Mouse (Mus musculus): ENCODE data around the gene Hsp90ab1. TPM values are rescaled to one million over a fixed set of nuclear protein-coding genes. Genes with fewer than 3 reads are reported as not detected.

Hsp90ab1 gene
- polyA plus RNA-seq, 1 experiment from 2014 or later: 1,922 TPM

- ATAC-seq (ENCODE audit: low FRiP score, low TSS enrichment): no peak
- Histone ChIP-seq H3K4me1 (ENCODE audit: insufficient read depth, low read length) (peaks cover 33% of the 10 kb centered on the region), H3K36me3 (ENCODE audit: insufficient read depth, low read length) (peaks cover 10% of the 10 kb centered on the region), H3K27me3 (ENCODE audit: insufficient read depth, low read length) (no peaks in the 10 kb centered on the region), H3K9ac (replicated peaks; ENCODE audit: low read length) (no peak overlapping the region), H3K4me2 (replicated peaks; ENCODE audit: low read depth, low read length) (no peak overlapping the region), H3K27ac (ENCODE audit: low read length) (no peak overlapping the region), H3K9me3 (ENCODE audit: low read length) (peaks cover 8% of the 10 kb centered on the region; the same call in 1 of the 2 replicates), H3K4me3 (ENCODE audit: low read length) (no peak overlapping the region)
- WGBS: 92% methylated on average over 6 of the region's 6 CpGs
Measured at GRCm38 (mm10) chr17:45582188-45582587, 9.1 kb upstream of the Hsp90ab1 start.

DNA sequence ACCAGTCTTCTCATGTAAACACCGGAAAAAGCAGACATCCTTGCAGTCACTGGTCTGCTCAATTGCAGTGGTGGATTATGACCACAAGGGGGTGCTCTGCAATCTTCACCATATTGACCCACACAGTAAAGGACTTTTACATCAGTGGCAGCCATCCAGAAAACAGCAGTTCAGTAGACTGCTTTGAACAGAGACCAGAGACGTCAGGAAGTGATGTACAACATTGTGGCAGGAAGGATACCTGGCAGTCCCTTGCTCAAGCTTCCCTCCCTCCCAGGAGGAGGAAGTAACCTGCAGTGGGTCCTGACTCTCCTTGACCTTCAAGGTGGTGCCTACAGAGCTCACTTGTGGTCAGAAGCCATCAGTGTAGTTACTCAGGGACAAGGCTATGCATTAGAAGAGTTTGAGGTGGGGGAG lies 8.5 kb upstream of the Hsp90ab1 start:
- peak overlapping the region; percentile 17; the same call in 1 of the 2 replicates for H3K27ac ChIP-seq (ENCODE audit: low read length)
- no peaks in the 10 kb centered on the region for H3K27me3 ChIP-seq (ENCODE audit: insufficient read depth, low read length)
- H3K4me1 ChIP-seq (ENCODE audit: insufficient read depth, low read length): peaks cover 33% of the 10 kb centered on the region
- H3K9ac ChIP-seq (replicated peaks; ENCODE audit: low read length): no peak overlapping the region
- peaks cover 2% of the 10 kb centered on the region; the same call in 1 of the 2 replicates for H3K9me3 ChIP-seq (ENCODE audit: low read length)
- 5% methylated on average over 2 of the region's 2 CpGs for WGBS
- H3K4me3 ChIP-seq (ENCODE audit: low read length): no peak overlapping the region
- H3K4me2 ChIP-seq (replicated peaks; ENCODE audit: low read depth, low read length): no peak overlapping the region
- ATAC-seq (ENCODE audit: low FRiP score, low TSS enrichment): no peak
- H3K36me3 ChIP-seq (ENCODE audit: insufficient read depth, low read length): peaks cover 4% of the 10 kb centered on the region

DNA sequence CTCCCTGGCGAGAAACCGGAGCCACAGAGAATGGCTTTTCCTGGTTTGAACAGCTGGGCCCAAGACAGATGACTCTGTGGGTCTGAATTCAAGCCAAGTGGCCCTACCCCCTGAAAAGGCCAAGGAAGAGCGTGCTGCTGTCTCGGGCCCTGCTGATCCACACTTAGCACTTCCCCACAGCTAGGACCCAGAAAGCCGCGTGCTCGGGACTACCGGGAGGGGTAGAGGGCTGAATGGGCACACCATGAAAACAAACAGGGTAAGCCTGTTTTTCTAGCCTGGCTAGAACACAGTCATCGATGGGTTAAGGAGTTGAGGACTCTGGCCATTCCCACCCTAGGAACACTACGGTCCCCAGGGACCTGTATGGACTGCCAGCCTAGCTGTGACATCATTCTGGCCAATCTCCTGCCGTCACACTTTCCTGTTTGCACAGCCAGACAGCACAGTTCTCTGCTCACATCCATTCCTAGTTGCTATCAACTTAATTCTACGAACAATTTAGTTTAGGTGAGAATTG lies 7.9 kb upstream of the Hsp90ab1 start:
- ATAC-seq (ENCODE audit: low FRiP score, low TSS enrichment): no peak
- Histone ChIP-seq H3K4me1 (ENCODE audit: insufficient read depth, low read length) (peaks cover 31% of the 10 kb centered on the region), H3K9ac (replicated peaks; ENCODE audit: low read length) (0 out of 2 replicates have a peak overlapping the region, but pooled peaks have one; percentile 23), H3K27ac (ENCODE audit: low read length) (peak overlapping the region; percentile 17), H3K4me2 (replicated peaks; ENCODE audit: low read depth, low read length) (no peak overlapping the region), H3K9me3 (ENCODE audit: low read length) (no peaks in the 10 kb centered on the region), H3K4me3 (ENCODE audit: low read length) (no peak overlapping the region), H3K36me3 (ENCODE audit: insufficient read depth, low read length) (no peaks in the 10 kb centered on the region), H3K27me3 (ENCODE audit: insufficient read depth, low read length) (no peaks in the 10 kb centered on the region)
- 34% methylated on average over 12 of the region's 12 CpGs for WGBS

- Histone ChIP-seq H3K4me2 (replicated peaks; ENCODE audit: low read depth, low read length) (no peak overlapping the region), H3K27ac (ENCODE audit: low read length) (peak overlapping the region; percentile 69), H3K4me1 (ENCODE audit: insufficient read depth, low read length) (peaks cover 26% of the 10 kb centered on the region), H3K36me3 (ENCODE audit: insufficient read depth, low read length) (no peaks in the 10 kb centered on the region), H3K9ac (replicated peaks; ENCODE audit: low read length) (no peak overlapping the region; the same call in 1 of the 2 replicates), H3K27me3 (ENCODE audit: insufficient read depth, low read length) (no peaks in the 10 kb centered on the region), H3K9me3 (ENCODE audit: low read length) (no peaks in the 10 kb centered on the region), H3K4me3 (ENCODE audit: low read length) (no peak overlapping the region)
- 60% methylated on average over 4 of the region's 4 CpGs for WGBS
- peak; percentile 47; the same call in 1 of the 2 replicates for ATAC-seq (ENCODE audit: low FRiP score, low TSS enrichment)
Measured at GRCm38 (mm10) chr17:45579554-45579953, 6.5 kb upstream of the Hsp90ab1 start.

GRCm38 (mm10) chr17:45578843-45579242 lies 5.8 kb upstream of the Hsp90ab1 start:
- 79% methylated on average over 7 of the region's 7 CpGs for WGBS
- Histone ChIP-seq H3K9ac (replicated peaks; ENCODE audit: low read length) (no peak overlapping the region), H3K27me3 (ENCODE audit: insufficient read depth, low read length) (no peaks in the 10 kb centered on the region), H3K4me3 (ENCODE audit: low read length) (no peak overlapping the region), H3K27ac (ENCODE audit: low read length) (peak overlapping the region; percentile 59; the same call in 1 of the 2 replicates), H3K9me3 (ENCODE audit: low read length) (no peaks in the 10 kb centered on the region), H3K4me1 (ENCODE audit: insufficient read depth, low read length) (peaks cover 23% of the 10 kb centered on the region), H3K4me2 (replicated peaks; ENCODE audit: low read depth, low read length) (no peak overlapping the region), H3K36me3 (ENCODE audit: insufficient read depth, low read length) (no peaks in the 10 kb centered on the region)
- no peak for ATAC-seq (ENCODE audit: low FRiP score, low TSS enrichment)

- H3K9ac ChIP-seq (replicated peaks; ENCODE audit: low read length): no peak overlapping the region
- no peaks in the 10 kb centered on the region for H3K36me3 ChIP-seq (ENCODE audit: insufficient read depth, low read length)
- H3K4me1 ChIP-seq (ENCODE audit: insufficient read depth, low read length): peaks cover 21% of the 10 kb centered on the region
- H3K9me3 ChIP-seq (ENCODE audit: low read length): no peaks in the 10 kb centered on the region
- peak overlapping the region; percentile 9; the same call in 1 of the 2 replicates for H3K27ac ChIP-seq (ENCODE audit: low read length)
- ATAC-seq (ENCODE audit: low FRiP score, low TSS enrichment): no peak
- no peak overlapping the region for H3K4me3 ChIP-seq (ENCODE audit: low read length)
- no peaks in the 10 kb centered on the region for H3K27me3 ChIP-seq (ENCODE audit: insufficient read depth, low read length)
- 67% methylated on average over 5 of the region's 5 CpGs for WGBS
- H3K4me2 ChIP-seq (replicated peaks; ENCODE audit: low read depth, low read length): no peak overlapping the region
Measured at GRCm38 (mm10) chr17:45578242-45578641, 5.2 kb upstream of the Hsp90ab1 start.

DNA sequence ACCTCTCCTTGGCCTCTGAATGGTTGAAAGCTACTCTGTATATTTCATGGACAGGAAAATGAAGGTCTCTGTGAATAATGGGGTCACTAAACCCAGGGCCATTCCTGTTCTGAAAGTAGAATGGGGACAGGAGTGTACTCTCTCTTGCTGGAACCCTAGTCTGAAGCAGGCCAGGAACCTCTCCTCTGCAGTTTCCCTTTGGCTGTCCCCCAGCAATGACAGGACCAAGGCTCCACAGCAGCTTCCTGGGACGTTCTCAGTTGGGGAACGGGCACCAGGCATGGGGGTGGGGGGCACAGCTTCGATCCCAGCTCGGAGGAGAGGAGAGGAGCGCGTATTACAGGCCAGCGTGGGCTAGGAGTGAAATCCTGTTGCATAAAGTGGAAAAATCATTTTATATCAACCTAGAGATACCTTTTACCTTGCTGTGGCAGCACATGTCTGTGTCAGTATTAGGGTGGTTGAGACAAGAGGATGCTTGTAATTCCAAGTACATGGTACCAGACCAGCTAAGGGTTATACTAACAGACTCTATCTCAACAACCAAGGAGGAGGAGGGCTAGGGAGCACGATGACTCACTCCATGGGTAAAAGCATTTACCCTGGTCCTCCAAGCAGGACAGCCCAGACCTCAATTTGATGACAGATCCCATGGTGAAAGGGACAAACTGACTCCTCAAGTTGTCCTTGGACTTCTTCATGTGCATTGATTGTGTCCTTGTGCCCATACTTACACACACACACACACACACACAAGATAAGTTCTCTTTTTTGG lies 2.2 kb upstream of the Hsp90ab1 start:
- no peaks in the 10 kb centered on the region for H3K27me3 ChIP-seq (ENCODE audit: insufficient read depth, low read length)
- peak overlapping the region; percentile 100; the same call in 1 of the 2 replicates for H3K9ac ChIP-seq (replicated peaks; ENCODE audit: low read length)
- no peak for ATAC-seq (ENCODE audit: low FRiP score, low TSS enrichment)
- peaks cover 29% of the 10 kb centered on the region for H3K4me1 ChIP-seq (ENCODE audit: insufficient read depth, low read length)
- peak overlapping the region; percentile 98 for H3K27ac ChIP-seq (ENCODE audit: low read length)
- 94% methylated on average over 8 of the region's 8 CpGs for WGBS
- H3K36me3 ChIP-seq (ENCODE audit: insufficient read depth, low read length): peaks cover 14% of the 10 kb centered on the region
- no peak overlapping the region for H3K4me3 ChIP-seq (ENCODE audit: low read length)
- no peaks in the 10 kb centered on the region for H3K9me3 ChIP-seq (ENCODE audit: low read length)
- H3K4me2 ChIP-seq (replicated peaks; ENCODE audit: low read depth, low read length): no peak overlapping the region

DNA sequence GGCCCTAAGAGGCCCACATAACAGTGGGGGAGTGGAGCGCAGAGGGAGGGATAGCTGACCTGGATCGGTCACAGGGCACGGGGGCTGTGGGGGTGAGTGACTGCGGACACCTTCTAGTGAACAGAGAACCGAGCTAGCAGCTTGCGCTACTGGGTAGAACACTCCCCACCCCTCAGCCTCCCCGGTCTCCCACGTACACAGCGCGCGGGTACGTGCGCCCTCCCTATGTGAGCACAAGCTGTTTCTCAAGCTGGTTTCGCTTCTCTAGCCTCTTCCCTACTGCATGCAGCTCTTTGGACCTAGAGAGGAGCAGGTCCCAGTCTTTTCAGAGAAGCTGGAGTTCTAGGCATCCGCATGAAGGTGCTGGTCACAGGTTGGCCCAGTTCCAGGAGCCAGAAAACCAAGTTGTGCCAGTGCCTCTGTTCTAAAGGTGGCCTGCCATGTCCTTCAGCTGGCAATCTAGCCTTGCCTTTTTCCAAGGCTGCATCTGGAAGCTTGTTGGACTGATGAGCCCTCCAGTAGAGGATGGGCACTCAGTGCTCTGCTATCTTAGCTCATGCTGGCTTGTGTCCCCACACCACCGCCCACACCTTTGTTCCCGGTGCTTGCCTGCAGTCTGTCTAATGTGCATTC lies 1.2 kb upstream of the Hsp90ab1 start:
- H3K36me3 ChIP-seq (ENCODE audit: insufficient read depth, low read length): peaks cover 25% of the 10 kb centered on the region
- no peaks in the 10 kb centered on the region for H3K9me3 ChIP-seq (ENCODE audit: low read length)
- no peaks in the 10 kb centered on the region for H3K27me3 ChIP-seq (ENCODE audit: insufficient read depth, low read length)
- peak overlapping the region; percentile 100 for H3K9ac ChIP-seq (replicated peaks; ENCODE audit: low read length)
- WGBS: 2% methylated on average over 17 of the region's 17 CpGs
- ATAC-seq (ENCODE audit: low FRiP score, low TSS enrichment): peak; percentile 64
- peak overlapping the region; percentile 62 for H3K4me2 ChIP-seq (replicated peaks; ENCODE audit: low read depth, low read length)
- H3K4me1 ChIP-seq (ENCODE audit: insufficient read depth, low read length): peaks cover 40% of the 10 kb centered on the region
- peak overlapping the region; percentile 98 for H3K27ac ChIP-seq (ENCODE audit: low read length)
- H3K4me3 ChIP-seq (ENCODE audit: low read length): peak overlapping the region; percentile 100

DNA sequence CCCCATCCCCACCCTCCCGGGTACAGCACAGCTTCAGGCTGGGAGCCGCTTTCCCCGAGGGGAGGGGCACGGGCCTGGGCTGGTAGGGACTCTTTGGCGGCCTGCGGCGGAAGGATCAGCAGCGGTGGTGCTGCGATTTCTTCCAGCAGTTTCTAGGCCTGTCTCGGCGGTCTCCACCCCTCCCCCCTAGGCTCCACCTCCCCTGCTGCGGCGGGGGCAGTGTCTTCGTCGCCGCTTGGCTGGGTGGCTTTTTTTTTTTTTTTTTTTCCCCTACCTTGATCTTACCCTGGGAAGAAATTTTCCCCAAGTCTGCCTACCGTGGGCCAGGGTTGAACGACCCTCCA lies 681 bp upstream of the Hsp90ab1 start:
- peaks cover 30% of the 10 kb centered on the region for H3K36me3 ChIP-seq (ENCODE audit: insufficient read depth, low read length)
- peak; percentile 67 for ATAC-seq (ENCODE audit: low FRiP score, low TSS enrichment)
- peaks cover 43% of the 10 kb centered on the region for H3K4me1 ChIP-seq (ENCODE audit: insufficient read depth, low read length)
- H3K27ac ChIP-seq (ENCODE audit: low read length): peak overlapping the region; percentile 98
- peak overlapping the region; percentile 100 for H3K4me3 ChIP-seq (ENCODE audit: low read length)
- no peaks in the 10 kb centered on the region for H3K27me3 ChIP-seq (ENCODE audit: insufficient read depth, low read length)
- peak overlapping the region; percentile 62 for H3K4me2 ChIP-seq (replicated peaks; ENCODE audit: low read depth, low read length)
- H3K9me3 ChIP-seq (ENCODE audit: low read length): no peaks in the 10 kb centered on the region
- peak overlapping the region; percentile 100 for H3K9ac ChIP-seq (replicated peaks; ENCODE audit: low read length)
- WGBS: under 1% methylated on average over 18 of the region's 18 CpGs

Measured in kidney, embryonic 16.5 days (tissue).